Mouse (Mus musculus): ENCODE measurements around the gene Col6a1.
A peak's percentile ranks its signal among the peaks of the same experiment; 100 is the strongest.

Col6a1 gene

DNA sequence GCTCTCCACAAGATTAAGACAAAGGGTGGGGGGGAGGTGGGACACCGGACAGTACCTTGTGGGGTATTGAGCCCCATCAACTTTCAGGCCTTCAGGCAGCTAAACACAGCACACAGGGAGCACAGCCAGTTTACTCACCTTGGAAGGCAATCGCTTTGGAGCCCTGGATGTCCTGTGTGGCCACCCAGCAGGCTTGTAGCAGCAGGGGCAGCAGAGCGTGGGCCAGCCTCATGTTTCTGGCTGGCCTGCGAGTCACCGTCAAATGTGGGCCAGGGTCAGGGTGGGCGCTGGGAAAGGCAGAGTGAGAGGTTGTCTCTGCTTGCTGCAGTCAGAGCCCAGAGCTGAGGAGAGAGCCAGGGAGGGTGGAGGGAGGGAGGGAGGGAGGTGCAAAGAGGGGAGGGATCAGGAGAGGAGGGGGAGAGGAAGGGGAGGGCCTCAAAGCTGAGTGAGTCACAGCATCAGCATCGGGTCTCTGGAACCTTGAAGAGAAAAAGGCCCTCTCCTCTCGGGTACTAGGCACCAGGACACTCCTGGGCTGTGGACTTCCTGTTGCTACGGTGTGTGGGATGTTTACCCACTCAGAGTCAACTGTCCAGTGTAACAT lies at the start of gene Col6a1:
TSS of gene Col6a1 (minus strand) at position 487 of the 604 bp plus-strand sequence.
- DNase-seq (ENCODE audit: low read depth, low spot score) = peak; percentile 15

DNA sequence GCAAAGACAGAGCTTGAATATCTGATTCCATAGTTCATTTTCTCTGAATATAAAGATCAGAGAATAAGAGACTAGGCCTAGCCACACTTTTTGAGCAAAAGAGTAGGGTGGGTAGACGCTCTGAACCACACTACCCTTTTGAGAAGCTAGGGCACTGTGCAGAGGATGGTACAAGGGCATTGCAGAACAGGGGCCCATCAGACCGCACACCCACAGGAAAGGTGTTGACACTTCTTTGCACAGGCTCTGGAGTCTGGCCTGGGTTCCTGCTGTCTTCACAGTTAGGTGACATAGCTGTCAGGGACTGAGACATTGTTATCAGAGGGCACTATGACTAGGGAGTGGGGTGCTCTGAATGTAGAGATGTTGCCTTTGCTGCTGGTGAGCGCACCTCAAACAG lies 45.7 kb upstream of the Col6a1 start:
- DNase-seq (ENCODE audit: low read depth, low spot score) = no peak

DNA sequence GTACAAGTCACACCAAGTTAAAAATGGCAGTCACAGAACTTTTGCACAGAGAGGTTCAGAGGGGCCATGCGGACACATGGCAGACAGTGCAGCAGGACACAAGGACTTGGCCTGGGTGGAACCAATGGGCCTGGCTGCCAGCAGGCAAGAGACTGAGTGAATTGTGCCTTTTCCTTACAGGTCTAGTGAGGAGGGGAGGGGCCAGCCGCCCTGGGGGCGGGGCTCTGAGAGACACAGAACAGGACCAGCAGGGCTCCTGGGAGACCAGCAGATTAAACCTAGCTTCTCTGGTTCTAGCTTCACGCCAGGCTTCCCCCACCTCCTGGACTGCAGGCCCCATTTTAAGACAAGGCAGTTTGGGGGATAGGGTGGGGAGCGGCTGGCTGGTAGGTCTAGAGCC lies 45.1 kb upstream of the Col6a1 start:
- DNase-seq (ENCODE audit: low read depth, low spot score) = peak; percentile 69

- no peak for DNase-seq (ENCODE audit: low read depth, low spot score)
Observed at GRCm38 (mm10) chr10:76769581-76769980, 43.6 kb upstream of the Col6a1 start.

DNA sequence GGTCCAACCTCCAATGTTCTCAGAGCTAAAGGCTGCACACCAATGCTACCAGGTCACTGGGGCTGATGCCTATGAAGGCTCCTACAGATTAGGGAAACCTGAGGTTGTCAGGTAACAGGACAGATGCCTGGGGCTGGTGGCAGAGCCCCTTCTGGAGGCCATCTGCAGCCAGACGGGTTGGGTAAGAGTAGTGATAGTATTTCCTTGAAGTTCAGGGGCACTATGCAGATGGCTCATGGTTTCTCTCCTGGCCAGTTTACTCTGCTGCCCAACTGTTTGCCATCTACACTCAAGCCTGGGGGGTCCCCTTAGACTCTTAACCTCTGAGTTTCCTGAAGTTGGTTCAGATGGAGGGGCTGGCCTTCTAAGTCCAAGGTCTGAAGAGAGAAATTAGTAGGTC lies 40.2 kb upstream of the Col6a1 start:
- DNase-seq (ENCODE audit: low read depth, low spot score) = no peak

DNA sequence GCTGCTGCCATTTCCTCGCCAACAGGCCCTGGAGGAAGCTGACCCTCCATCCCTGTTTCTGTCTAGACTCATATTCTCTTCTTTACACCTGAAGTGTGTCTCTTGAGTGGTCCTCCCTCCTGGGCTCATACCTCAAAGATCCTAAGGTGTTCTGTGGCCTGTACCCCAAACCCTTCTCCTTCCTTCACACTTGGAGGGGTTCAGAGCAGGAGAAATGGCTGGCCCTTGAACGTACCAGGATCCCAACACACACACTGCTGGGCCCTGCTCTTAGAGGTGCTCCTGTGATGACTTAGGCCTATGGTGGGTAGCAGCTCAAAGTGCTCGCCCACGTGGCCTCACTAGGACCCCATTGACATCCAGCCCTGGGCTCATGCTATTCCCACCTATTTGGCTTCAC lies 39.0 kb upstream of the Col6a1 start:
- no peak for DNase-seq (ENCODE audit: low read depth, low spot score)

DNA sequence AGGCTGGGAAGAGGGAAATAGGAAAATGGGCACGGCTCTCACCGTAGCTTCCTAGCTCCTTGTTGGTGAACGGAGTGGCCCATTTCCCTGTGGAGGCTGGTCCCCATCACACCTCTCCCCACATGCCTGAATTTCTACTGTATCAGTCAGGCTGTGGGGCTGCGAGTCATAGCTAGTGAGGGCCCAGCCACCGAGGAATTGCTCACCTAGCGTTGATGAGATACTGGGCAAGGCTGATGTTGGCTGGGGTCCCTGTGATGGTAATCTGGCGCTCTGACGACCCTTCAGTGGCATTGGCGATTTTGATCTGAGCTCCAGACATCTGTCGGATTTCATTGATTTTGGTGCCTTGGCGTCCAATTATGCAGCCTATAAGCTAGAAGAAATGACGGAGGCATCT lies 37.0 kb upstream of the Col6a1 start:
- no peak for DNase-seq (ENCODE audit: low read depth, low spot score)

- no peak for DNase-seq (ENCODE audit: low read depth, low spot score)
Observed at GRCm38 (mm10) chr10:76762411-76762810, 36.4 kb upstream of the Col6a1 start.

- no peak for DNase-seq (ENCODE audit: low read depth, low spot score)
Observed at GRCm38 (mm10) chr10:76759878-76760277, 33.9 kb upstream of the Col6a1 start.

DNA sequence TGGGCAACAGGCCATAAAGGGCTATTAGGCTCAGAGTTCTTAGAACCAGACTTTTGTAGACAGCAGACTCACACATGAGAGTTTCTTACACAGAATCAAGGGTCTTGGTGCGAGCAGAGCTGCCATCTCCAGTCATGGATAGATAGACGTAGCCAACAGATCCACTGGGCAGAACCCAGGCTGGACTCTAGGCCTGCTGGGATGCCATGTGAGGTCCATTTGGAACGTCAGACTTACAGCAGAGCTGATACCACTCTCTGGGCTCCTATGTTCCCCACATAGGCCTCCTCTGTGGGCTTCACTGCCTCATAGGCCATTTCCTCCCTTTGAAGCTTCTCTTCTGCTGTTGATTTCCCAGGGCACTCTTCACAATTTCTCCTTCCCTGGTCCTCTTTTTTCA lies 27.7 kb upstream of the Col6a1 start:
- DNase-seq (ENCODE audit: low read depth, low spot score) = no peak

GRCm38 (mm10) chr10:76744267-76744666 lies 18.3 kb upstream of the Col6a1 start:
- peak; percentile 25 for DNase-seq (ENCODE audit: low read depth, low spot score)

DNA sequence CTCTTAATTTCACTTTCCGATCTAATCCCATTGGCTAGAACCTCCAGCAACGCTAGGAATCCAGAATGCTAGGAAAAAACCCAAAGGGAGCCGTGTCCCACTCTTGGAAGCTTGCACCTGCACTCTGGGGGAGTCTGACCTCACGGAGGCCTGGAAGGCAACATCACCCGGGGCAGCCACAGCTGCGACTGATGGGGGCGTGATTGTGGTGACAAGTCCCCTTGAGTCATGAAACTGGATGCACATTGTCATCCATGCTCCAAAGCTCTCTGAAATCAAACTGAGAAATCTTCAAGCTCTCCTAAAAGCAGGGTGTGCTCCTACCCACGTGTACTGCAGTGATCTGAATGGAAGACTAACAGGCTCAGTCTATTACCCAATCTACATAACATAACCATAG lies 10.8 kb upstream of the Col6a1 start:
- no peak for DNase-seq (ENCODE audit: low read depth, low spot score)

GRCm38 (mm10) chr10:76734979-76735378 lies 9.0 kb upstream of the Col6a1 start:
- peak; percentile 80 for DNase-seq (ENCODE audit: low read depth, low spot score)

- no peak for DNase-seq (ENCODE audit: low read depth, low spot score)
Observed at GRCm38 (mm10) chr10:76733677-76734068, 7.7 kb upstream of the Col6a1 start.

DNA sequence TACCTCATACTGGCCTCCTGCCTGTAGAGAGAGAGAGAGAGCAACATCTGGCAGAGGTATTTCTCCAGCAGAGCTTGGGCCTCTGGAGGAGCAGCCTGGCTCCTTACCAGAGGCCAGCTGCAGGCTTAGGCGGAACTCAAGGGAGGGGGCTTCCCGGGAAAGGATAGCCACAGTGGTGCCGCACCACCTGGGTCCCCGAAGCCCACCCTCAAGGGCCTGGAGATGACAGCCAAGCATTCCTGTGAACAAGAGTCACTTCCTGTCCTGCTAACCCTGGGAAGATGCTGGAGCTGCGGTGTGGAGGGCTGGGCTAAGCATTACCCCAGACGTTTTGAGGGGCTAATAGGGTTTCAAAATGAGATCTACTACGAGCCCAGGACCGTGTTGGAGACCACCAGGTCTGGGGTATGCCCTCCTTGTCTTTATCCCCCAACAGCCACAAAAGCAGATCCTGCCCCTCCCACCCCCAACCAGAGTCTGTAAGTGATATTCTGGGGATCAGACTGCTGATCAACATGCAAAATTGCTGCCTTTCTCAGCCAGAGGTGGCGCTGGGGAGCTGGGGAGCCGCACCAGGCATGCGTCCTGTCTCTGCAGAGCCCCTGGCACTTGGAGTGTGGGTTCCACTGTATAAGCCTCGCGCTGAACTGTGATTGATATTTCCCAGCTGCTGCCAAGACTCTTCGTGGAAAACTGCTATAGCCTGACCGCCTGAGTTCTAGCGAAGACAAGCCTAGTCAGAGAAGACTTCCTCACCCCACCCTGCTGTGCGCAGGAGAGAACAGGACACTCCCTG lies 7.1 kb upstream of the Col6a1 start:
- DNase-seq (ENCODE audit: low read depth, low spot score) = peak; percentile 80

DNA sequence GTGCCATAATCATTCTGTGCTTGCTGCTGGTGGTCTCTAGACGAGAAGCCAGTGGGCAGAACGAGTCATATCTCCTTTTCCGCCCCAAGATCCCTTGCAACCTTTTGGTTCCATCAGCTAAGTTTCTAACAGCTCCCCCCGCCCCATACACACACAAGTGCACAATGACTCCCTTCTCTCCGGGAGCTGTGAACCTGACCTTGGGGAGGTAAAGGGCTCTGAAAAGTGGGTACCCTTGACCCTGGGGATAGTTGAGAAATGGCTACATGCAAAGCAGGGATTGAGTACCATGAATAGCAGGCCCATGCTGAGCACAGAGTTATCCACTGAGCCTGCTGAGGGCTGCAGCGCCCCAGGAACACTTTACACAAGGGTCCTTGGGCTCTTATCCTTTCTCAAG lies 6.4 kb upstream of the Col6a1 start:
- DNase-seq (ENCODE audit: low read depth, low spot score) = peak; percentile 11

GRCm38 (mm10) chr10:76731621-76732239 lies 5.8 kb upstream of the Col6a1 start:
- no peak for DNase-seq (ENCODE audit: low read depth, low spot score)

GRCm38 (mm10) chr10:76729631-76730620 lies 4.0 kb upstream of the Col6a1 start:
- DNase-seq (ENCODE audit: low read depth, low spot score) = no peak

GRCm38 (mm10) chr10:76728369-76728768 lies 2.4 kb upstream of the Col6a1 start:
- DNase-seq (ENCODE audit: low read depth, low spot score) = peak; percentile 89

DNA sequence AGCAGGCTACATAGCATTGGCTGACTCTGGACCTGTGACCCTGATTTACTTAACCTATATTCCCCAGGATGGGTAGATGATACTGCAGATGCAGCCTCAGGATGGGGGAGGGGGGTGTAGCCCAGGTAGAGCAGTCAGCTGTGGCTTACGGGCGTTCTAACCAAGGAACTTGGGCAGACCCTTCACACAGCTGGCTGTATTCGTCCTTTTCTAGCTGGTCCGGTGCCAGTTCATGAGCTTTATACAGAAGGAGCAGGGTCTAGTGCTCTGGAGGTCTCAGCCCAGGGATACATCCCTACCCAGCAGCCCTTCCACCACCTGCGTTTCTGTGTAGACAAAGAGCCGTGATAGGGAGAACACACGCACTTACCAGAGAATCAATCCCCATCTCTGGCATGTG lies 1.3 kb upstream of the Col6a1 start:
- no peak for DNase-seq (ENCODE audit: low read depth, low spot score)

DNA sequence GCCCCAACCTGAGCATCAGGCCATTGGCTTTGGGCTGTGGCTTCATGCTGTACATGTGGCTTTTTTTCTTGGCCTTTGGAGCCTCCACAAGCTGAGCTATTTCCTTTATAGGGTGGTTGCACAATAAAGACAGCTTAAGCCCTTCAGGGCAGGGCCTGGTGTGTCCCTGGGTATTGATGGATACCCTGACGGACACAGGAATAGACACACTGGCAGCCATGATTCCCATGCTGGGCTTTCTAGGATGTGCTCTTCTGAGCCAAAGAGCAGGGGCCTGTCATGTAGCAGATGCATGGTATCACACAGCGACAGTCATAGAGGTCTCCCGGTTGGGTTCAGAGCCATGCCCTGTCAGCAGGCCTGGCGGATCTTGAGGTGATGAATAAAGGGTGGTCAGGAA lies 898 bp upstream of the Col6a1 start:
- no peak for DNase-seq (ENCODE audit: low read depth, low spot score)

DNA sequence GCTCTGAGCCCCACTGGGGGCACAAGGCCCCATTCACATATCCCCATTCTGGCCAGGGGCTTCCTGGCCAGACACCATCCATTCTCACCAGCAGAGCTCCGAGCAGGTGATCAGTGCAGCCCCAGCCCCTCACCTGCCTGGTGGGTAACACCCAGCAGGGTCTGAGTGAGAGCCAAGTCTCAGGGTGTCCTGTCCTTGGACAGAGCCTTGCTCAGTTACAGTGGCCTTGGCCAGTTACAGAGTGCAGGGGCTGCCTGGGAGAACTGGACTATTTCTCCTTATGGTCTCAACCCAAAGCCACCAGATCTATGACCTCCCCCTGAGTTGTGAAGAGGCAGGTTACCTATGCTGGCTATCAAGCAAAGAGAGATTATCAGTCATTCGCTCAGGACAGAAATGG lies 871 bp downstream of the Col6a1 start:
- no peak for DNase-seq (ENCODE audit: low read depth, low spot score)

All from ZHBTc4 (cell line).